Comparison of ENCODE assay signal across 3 mouse cellular contexts in the genomic region with DNA sequence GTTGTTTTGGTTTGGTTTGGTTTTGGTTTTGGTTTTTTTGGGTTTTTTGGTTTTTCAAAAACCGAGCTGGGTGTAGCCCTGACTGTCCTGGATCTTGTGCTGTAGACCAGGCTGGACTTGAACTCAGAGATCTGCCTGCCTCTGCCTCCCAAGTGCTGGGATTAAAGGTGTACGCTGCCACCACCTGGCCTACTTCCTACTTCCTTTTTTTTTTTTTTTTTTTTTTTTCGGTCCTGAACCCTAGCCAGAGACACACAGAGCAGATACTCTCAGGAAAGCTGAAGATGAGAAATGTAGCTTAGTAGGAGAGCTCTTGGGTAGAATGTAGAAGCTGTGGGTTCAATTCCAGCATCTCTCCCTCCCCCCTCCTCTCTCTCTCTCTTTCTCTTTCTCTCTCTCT.
TF ChIP-seq lines count a peak whose summit lies in the region.

No protein-coding gene starts in this region.

TF ChIP-seq in CH12.LX, 34 proteins besides CTCF, POLR2A, EP300 and RAD21:
- TF ChIP-seq CHD2 (IDR thresholded peaks at IDR 0.05; ENCODE audit: low read length) (no peak), ZNF384 (IDR thresholded peaks at IDR 0.05; ENCODE audit: low read depth, low read length) (peak; percentile 51; the same call in 1 of the 2 replicates), GABPA (IDR thresholded peaks at IDR 0.05; ENCODE audit: insufficient replicate concordance, low read depth, low read length) (no peak), MEF2A (IDR thresholded peaks at IDR 0.05; ENCODE audit: borderline replicate concordance, low read depth, low read length) (no peak)

TF ChIP-seq in ES-E14, 5 proteins besides CTCF, POLR2A, EP300 and RAD21:
- peak; percentile 66; the same call in 1 of the 2 replicates for TF ChIP-seq ZNF384 (IDR thresholded peaks at IDR 0.05; ENCODE audit: low read depth, low read length)
- no peak for TF ChIP-seq HCFC1 (IDR thresholded peaks at IDR 0.05; ENCODE audit: borderline replicate concordance, insufficient read depth, low read length)
- no peak for TF ChIP-seq MAFK (IDR thresholded peaks at IDR 0.05; ENCODE audit: insufficient read depth, low read depth, low read length)
- no peak for TF ChIP-seq ZC3H11A (IDR thresholded peaks at IDR 0.05; ENCODE audit: borderline replicate concordance, low read depth, low read length)

TF ChIP-seq in MEL, 35 proteins besides CTCF, POLR2A, EP300 and RAD21:
- TF ChIP-seq ZNF384 (IDR thresholded peaks at IDR 0.05; ENCODE audit: low read depth, low read length) (peak; percentile 77), NELFE (IDR thresholded peaks at IDR 0.05; ENCODE audit: low read depth, low read length) (no peak)
